Comparison of ENCODE assay signal across 8 mouse cellular contexts in genomic region chr2:83759667-83760066, GRCm38 (mm10). TPM values are rescaled to one million over a fixed set of nuclear protein-coding genes. Genes with fewer than 3 reads are reported as not detected.
DNase-seq lines count a peak whose midpoint lies in the region; ATAC-seq lines count a peak whose summit lies in the region.

No protein-coding gene starts in this region.

- H3K27ac ChIP-seq in heart, embryonic 13.5 days (replicated peaks) = peak overlapping the region; percentile 79
- H3K27ac ChIP-seq in stomach, embryonic 14.5 days (ENCODE audit: low read length) = no peak overlapping the region

- WGBS in heart, embryonic 13.5 days = 14% methylated on average over 5 of the region's 5 CpGs
- WGBS in large intestine, adult 2 months = 44% methylated on average over 5 of the region's 5 CpGs
- WGBS in stomach, embryonic 14.5 days = 36% methylated on average over 5 of the region's 5 CpGs

- DNase-seq in left cerebral cortex, postnatal 4 days = peak; percentile 6
- no peak for DNase-seq in left cerebral cortex, adult 8-10 months (ENCODE audit: low spot score in 2 of 2)
- peak; percentile 27 for DNase-seq in large intestine, adult 2 months (ENCODE audit: low read depth, low spot score)
- DNase-seq in gastrocnemius, postnatal 36 days = no peak
- no peak for DNase-seq in urinary bladder, postnatal 14 days (ENCODE audit: low spot score)

- H3K27me3 ChIP-seq in heart, embryonic 13.5 days (replicated peaks) = peaks cover 47% of the 10 kb centered on the region
- H3K27me3 ChIP-seq in stomach, embryonic 14.5 days (ENCODE audit: control insufficient read depth, insufficient read depth, low read length) = no peaks in the 10 kb centered on the region

- peak; percentile 70; the same call in 1 of the 2 replicates for ATAC-seq in heart, embryonic 13.5 days (ENCODE audit: extremely low read depth, insufficient number of reproducible peaks, low FRiP score, low TSS enrichment)
- ATAC-seq in stomach, embryonic 14.5 days (ENCODE audit: insufficient number of reproducible peaks, insufficient read depth, low FRiP score, low read depth) = peak; percentile 28; the same call in 1 of the 2 replicates
- no peak for ATAC-seq in inflammation-experienced regulatory T-cells, adult 6 months

- intact Hi-C loops in left cerebral cortex, postnatal 4 days (cut with DNase I) = no loop called here
- intact Hi-C loops in gastrocnemius, postnatal 36 days (cut with DNase I) = no loop called here

- peak overlapping the region; percentile 32 for H3K4me3 ChIP-seq in heart, embryonic 13.5 days
- H3K4me3 ChIP-seq in stomach, embryonic 14.5 days (ENCODE audit: low read depth, low read length) = no peak overlapping the region

- peak overlapping the region; percentile 45; the same call in 1 of the 2 replicates for H3K9ac ChIP-seq in heart, embryonic 13.5 days
- H3K9ac ChIP-seq in stomach, embryonic 14.5 days (replicated peaks; ENCODE audit: low read depth, low read length) = no peak overlapping the region

- H3K4me1 ChIP-seq in heart, embryonic 13.5 days = peaks cover 18% of the 10 kb centered on the region
- H3K4me1 ChIP-seq in stomach, embryonic 14.5 days (ENCODE audit: control insufficient read depth, insufficient read depth, low read length) = peaks cover 5% of the 10 kb centered on the region; the same call in 1 of the 2 replicates

- H3K4me2 ChIP-seq in heart, embryonic 13.5 days = peak overlapping the region; percentile 64
- no peak overlapping the region for H3K4me2 ChIP-seq in stomach, embryonic 14.5 days (replicated peaks; ENCODE audit: low read depth, low read length)

- peaks cover 30% of the 10 kb centered on the region for H3K36me3 ChIP-seq in heart, embryonic 13.5 days
- H3K36me3 ChIP-seq in stomach, embryonic 14.5 days (ENCODE audit: control insufficient read depth, insufficient read depth, low read length) = peaks cover 5% of the 10 kb centered on the region; the same call in 1 of the 2 replicates

- no peaks in the 10 kb centered on the region for H3K9me3 ChIP-seq in heart, embryonic 13.5 days
- H3K9me3 ChIP-seq in stomach, embryonic 14.5 days (ENCODE audit: control insufficient read depth, low read depth, low read length) = no peaks in the 10 kb centered on the region

RNA-seq across cellular contexts. Expression of gene Itgav, which starts 35.5 kb away (rescaled TPM):
- total RNA-seq in left cerebral cortex, postnatal 4 days (2021) = 10 to 100 TPM; 29.7 to 30.6 TPM
- total RNA-seq in left cerebral cortex, adult 8-10 months (2022) = 100 to 1,000 TPM; 121 to 130 (median 126) TPM
- 48.8 and 50.4 TPM in 2 replicates for polyA plus RNA-seq in heart, embryonic 13.5 days (2015; fragmentation: Nextera tagmentation; extraction: Ambion mirVana)
- 8.5 and 18.2 TPM in 2 replicates for polyA plus RNA-seq in large intestine, adult 2 months (2012; rRNA removed)
- polyA plus RNA-seq in stomach, embryonic 14.5 days (2014; fragmentation: Nextera tagmentation; extraction: Ambion mirVana) = 96.2 and 106 TPM in 2 replicates
- 10 to 100 TPM; 39.4 to 48.9 TPM for total RNA-seq in gastrocnemius, postnatal 36 days (2021)
- 10 to 100 TPM; 63.4 to 80.2 (median 77.9) TPM for polyA plus RNA-seq in inflammation-experienced regulatory T-cells, adult 6 months (2017; shearing (Covaris generic))

RNA-seq across cellular contexts. Expression of gene Fam171b, which starts 52.8 kb away (rescaled TPM):
- total RNA-seq in left cerebral cortex, postnatal 4 days (2021) = 100 to 1,000 TPM; 133 to 144 TPM
- 100 to 1,000 TPM; 189 to 234 (median 210) TPM for total RNA-seq in left cerebral cortex, adult 8-10 months (2022)
- 2.1 and 2.7 TPM in 2 replicates for polyA plus RNA-seq in heart, embryonic 13.5 days (2015; fragmentation: Nextera tagmentation; extraction: Ambion mirVana)
- polyA plus RNA-seq in large intestine, adult 2 months (2012; rRNA removed) = 0.41 and 0.52 TPM in 2 replicates
- 21.9 and 22.8 TPM in 2 replicates for polyA plus RNA-seq in stomach, embryonic 14.5 days (2014; fragmentation: Nextera tagmentation; extraction: Ambion mirVana)
- 1 to 10 TPM in 1 of 2 experiments, under 1 TPM in 1; 0.84 to 1.6 TPM for total RNA-seq in gastrocnemius, postnatal 36 days (2021)
- 1 to 10 TPM in 1 of 3 experiments, under 1 TPM in 2; 0.25 to 1.0 (median 0.52) TPM for polyA plus RNA-seq in inflammation-experienced regulatory T-cells, adult 6 months (2017; shearing (Covaris generic))

Comparison
In these comparisons a context has a peak if more than half of its experiments do, and no peak if none do; other contexts are left out.
1. DNase-seq: peak in left cerebral cortex, postnatal 4 days (single experiment) and large intestine, adult 2 months (single experiment); none in left cerebral cortex, adult 8-10 months (0 of 2), gastrocnemius, postnatal 36 days (0 of 2) and urinary bladder, postnatal 14 days (single experiment).